Mouse (Mus musculus): ENCODE measurements around the gene Atp11a. TPM values are rescaled to one million over a fixed set of nuclear protein-coding genes. Genes with fewer than 3 reads are reported as not detected.

Atp11a gene
- polyA plus RNA-seq, 1 experiment from 2014 or later = 18.5 TPM

- Histone ChIP-seq H3K27ac (ENCODE audit: low read depth, low read length) (peak overlapping the region; percentile 50; the same call in 1 of the 2 replicates), H3K4me2 (ENCODE audit: low read depth, low read length, severe bottlenecking) (peak overlapping the region; percentile 76), H3K9me3 (ENCODE audit: control insufficient read depth, low read length) (no peaks in the 10 kb centered on the region), H3K4me3 (ENCODE audit: low read depth, low read length) (peak overlapping the region; percentile 51), H3K27me3 (ENCODE audit: control insufficient read depth, insufficient read depth, low read length) (no peaks in the 10 kb centered on the region), H3K36me3 (ENCODE audit: control insufficient read depth, insufficient read depth, low read length) (no peaks in the 10 kb centered on the region), H3K9ac (ENCODE audit: low read length) (peak overlapping the region; percentile 79), H3K4me1 (replicated peaks; ENCODE audit: control insufficient read depth, insufficient read depth, low read length) (peaks cover 34% of the 10 kb centered on the region)
- ATAC-seq (replicated peaks; ENCODE audit: low FRiP score) = peak; percentile 13
- 16% methylated on average over 8 of the region's 8 CpGs for WGBS
- no peak for DNase-seq (ENCODE audit: low spot score)
These were observed 117.5 kb downstream of the Atp11a start for GRCm38 (mm10) chr8:12874194-12874791.

- Histone ChIP-seq H3K9ac (ENCODE audit: low read length) (peak overlapping the region; percentile 79; the same call in 1 of the 2 replicates), H3K9me3 (ENCODE audit: control insufficient read depth, low read length) (no peaks in the 10 kb centered on the region), H3K27me3 (ENCODE audit: control insufficient read depth, insufficient read depth, low read length) (no peaks in the 10 kb centered on the region), H3K4me3 (ENCODE audit: low read depth, low read length) (peak overlapping the region; percentile 51; the same call in 1 of the 2 replicates), H3K27ac (ENCODE audit: low read depth, low read length) (no peak overlapping the region), H3K4me2 (ENCODE audit: low read depth, low read length, severe bottlenecking) (peak overlapping the region; percentile 76), H3K4me1 (replicated peaks; ENCODE audit: control insufficient read depth, insufficient read depth, low read length) (peaks cover 34% of the 10 kb centered on the region), H3K36me3 (ENCODE audit: control insufficient read depth, insufficient read depth, low read length) (no peaks in the 10 kb centered on the region)
- DNase-seq (ENCODE audit: low spot score) = no peak
- ATAC-seq (replicated peaks; ENCODE audit: low FRiP score) = no peak
- 72% methylated on average over 4 of the region's 4 CpGs for WGBS
These were observed 118.2 kb downstream of the Atp11a start for GRCm38 (mm10) chr8:12874971-12875370.

- H3K36me3 ChIP-seq (ENCODE audit: control insufficient read depth, insufficient read depth, low read length) = no peaks in the 10 kb centered on the region; the same call in 1 of the 2 replicates
- H3K4me2 ChIP-seq (ENCODE audit: low read depth, low read length, severe bottlenecking) = no peak overlapping the region
- WGBS = 84% methylated on average over 6 of the region's 6 CpGs
- H3K4me1 ChIP-seq (replicated peaks; ENCODE audit: control insufficient read depth, insufficient read depth, low read length) = peaks cover 26% of the 10 kb centered on the region
- no peak overlapping the region for H3K9ac ChIP-seq (ENCODE audit: low read length)
- H3K4me3 ChIP-seq (ENCODE audit: low read depth, low read length) = no peak overlapping the region
- DNase-seq (ENCODE audit: low spot score) (no peak), ATAC-seq (replicated peaks; ENCODE audit: low FRiP score) (no peak)
- no peaks in the 10 kb centered on the region for H3K27me3 ChIP-seq (ENCODE audit: control insufficient read depth, insufficient read depth, low read length)
- H3K27ac ChIP-seq (ENCODE audit: low read depth, low read length) = no peak overlapping the region
- no peaks in the 10 kb centered on the region for H3K9me3 ChIP-seq (ENCODE audit: control insufficient read depth, low read length)
These were observed 120.3 kb downstream of the Atp11a start for GRCm38 (mm10) chr8:12877126-12877525.

- no peak overlapping the region for H3K27ac ChIP-seq (ENCODE audit: low read depth, low read length)
- peaks cover 2% of the 10 kb centered on the region; the same call in 1 of the 2 replicates for H3K36me3 ChIP-seq (ENCODE audit: control insufficient read depth, insufficient read depth, low read length)
- DNase-seq (ENCODE audit: low spot score) (no peak), ATAC-seq (replicated peaks; ENCODE audit: low FRiP score) (no peak)
- H3K4me3 ChIP-seq (ENCODE audit: low read depth, low read length) = no peak overlapping the region
- no peaks in the 10 kb centered on the region for H3K9me3 ChIP-seq (ENCODE audit: control insufficient read depth, low read length)
- peaks cover 14% of the 10 kb centered on the region for H3K4me1 ChIP-seq (replicated peaks; ENCODE audit: control insufficient read depth, insufficient read depth, low read length)
- H3K27me3 ChIP-seq (ENCODE audit: control insufficient read depth, insufficient read depth, low read length) = no peaks in the 10 kb centered on the region
- WGBS = 88% methylated on average over 6 of the region's 6 CpGs
- H3K9ac ChIP-seq (ENCODE audit: low read length) = no peak overlapping the region
- H3K4me2 ChIP-seq (ENCODE audit: low read depth, low read length, severe bottlenecking) = no peak overlapping the region
These were observed 123.3 kb downstream of the Atp11a start for GRCm38 (mm10) chr8:12880163-12880562.

GRCm38 (mm10) chr8:12883051-12884004 is 126.5 kb downstream of the Atp11a start:
- no peak overlapping the region for H3K4me2 ChIP-seq (ENCODE audit: low read depth, low read length, severe bottlenecking)
- H3K4me1 ChIP-seq (replicated peaks; ENCODE audit: control insufficient read depth, insufficient read depth, low read length) = no peaks in the 10 kb centered on the region
- WGBS = 56% methylated on average over 21 of the region's 21 CpGs
- DNase-seq (ENCODE audit: low spot score) = no peak
- no peaks in the 10 kb centered on the region for H3K9me3 ChIP-seq (ENCODE audit: control insufficient read depth, low read length)
- H3K27ac ChIP-seq (ENCODE audit: low read depth, low read length) = no peak overlapping the region
- H3K36me3 ChIP-seq (ENCODE audit: control insufficient read depth, insufficient read depth, low read length) = peaks cover 2% of the 10 kb centered on the region; the same call in 1 of the 2 replicates
- no peak overlapping the region for H3K9ac ChIP-seq (ENCODE audit: low read length)
- H3K27me3 ChIP-seq (ENCODE audit: control insufficient read depth, insufficient read depth, low read length) = no peaks in the 10 kb centered on the region
- no peak overlapping the region for H3K4me3 ChIP-seq (ENCODE audit: low read depth, low read length)
- ATAC-seq (replicated peaks; ENCODE audit: low FRiP score) = no peak

GRCm38 (mm10) chr8:12887772-12888435 is 131.1 kb downstream of the Atp11a start:
- DNase-seq (ENCODE audit: low spot score) = no peak
- Histone ChIP-seq H3K4me3 (ENCODE audit: low read depth, low read length) (no peak overlapping the region), H3K9me3 (ENCODE audit: control insufficient read depth, low read length) (no peaks in the 10 kb centered on the region), H3K9ac (ENCODE audit: low read length) (no peak overlapping the region), H3K27me3 (ENCODE audit: control insufficient read depth, insufficient read depth, low read length) (no peaks in the 10 kb centered on the region), H3K4me2 (ENCODE audit: low read depth, low read length, severe bottlenecking) (no peak overlapping the region), H3K36me3 (ENCODE audit: control insufficient read depth, insufficient read depth, low read length) (peaks cover 2% of the 10 kb centered on the region; the same call in 1 of the 2 replicates), H3K4me1 (replicated peaks; ENCODE audit: control insufficient read depth, insufficient read depth, low read length) (no peaks in the 10 kb centered on the region), H3K27ac (ENCODE audit: low read depth, low read length) (no peak overlapping the region)
- ATAC-seq (replicated peaks; ENCODE audit: low FRiP score) = no peak
- 87% methylated on average over 16 of the region's 16 CpGs for WGBS

- H3K4me3 ChIP-seq (ENCODE audit: low read depth, low read length) = no peak overlapping the region
- DNase-seq (ENCODE audit: low spot score) = no peak
- H3K4me2 ChIP-seq (ENCODE audit: low read depth, low read length, severe bottlenecking) = no peak overlapping the region
- WGBS = 93% methylated on average over 11 of the region's 11 CpGs
- no peaks in the 10 kb centered on the region for H3K4me1 ChIP-seq (replicated peaks; ENCODE audit: control insufficient read depth, insufficient read depth, low read length)
- no peak for ATAC-seq (replicated peaks; ENCODE audit: low FRiP score)
- no peak overlapping the region for H3K9ac ChIP-seq (ENCODE audit: low read length)
- H3K9me3 ChIP-seq (ENCODE audit: control insufficient read depth, low read length) = no peaks in the 10 kb centered on the region
- peaks cover 2% of the 10 kb centered on the region; the same call in 1 of the 2 replicates for H3K36me3 ChIP-seq (ENCODE audit: control insufficient read depth, insufficient read depth, low read length)
- no peak overlapping the region for H3K27ac ChIP-seq (ENCODE audit: low read depth, low read length)
- H3K27me3 ChIP-seq (ENCODE audit: control insufficient read depth, insufficient read depth, low read length) = no peaks in the 10 kb centered on the region
These were observed 132.3 kb downstream of the Atp11a start for GRCm38 (mm10) chr8:12889046-12889598.

- Histone ChIP-seq H3K9ac (ENCODE audit: low read length) (no peak overlapping the region), H3K27ac (ENCODE audit: low read depth, low read length) (no peak overlapping the region), H3K4me2 (ENCODE audit: low read depth, low read length, severe bottlenecking) (no peak overlapping the region), H3K9me3 (ENCODE audit: control insufficient read depth, low read length) (no peaks in the 10 kb centered on the region), H3K27me3 (ENCODE audit: control insufficient read depth, insufficient read depth, low read length) (no peaks in the 10 kb centered on the region), H3K36me3 (ENCODE audit: control insufficient read depth, insufficient read depth, low read length) (no peaks in the 10 kb centered on the region; the same call in 1 of the 2 replicates), H3K4me3 (ENCODE audit: low read depth, low read length) (no peak overlapping the region), H3K4me1 (replicated peaks; ENCODE audit: control insufficient read depth, insufficient read depth, low read length) (peaks cover 5% of the 10 kb centered on the region; the same call in 1 of the 2 replicates)
- DNase-seq (ENCODE audit: low spot score) = no peak
- WGBS = 92% methylated on average over 5 of the region's 5 CpGs
- ATAC-seq (replicated peaks; ENCODE audit: low FRiP score) = no peak
These were observed 136.2 kb downstream of the Atp11a start for GRCm38 (mm10) chr8:12892882-12893446.
